Mouse (Mus musculus): ENCODE results near the gene Tmem259. TPM values are rescaled to one million over a fixed set of nuclear protein-coding genes. Genes with fewer than 3 reads are reported as not detected.

The Tmem259 gene
- polyA plus RNA-seq, 2 experiments = 5.9 to 59.7 TPM

GRCm38 (mm10) chr10:80027681-80028520 is 43.8 kb upstream of the Tmem259 start:
- Histone ChIP-seq H3K9ac (replicated peaks) (no peak overlapping the region), H3K4me3 (ENCODE audit: insufficient read depth in 1 of 2, low read depth in 2 of 2, low read length in 2 of 2) (no peak overlapping the region), H3K36me3 (replicated peaks; ENCODE audit: control insufficient read depth, insufficient read depth, low read depth) (no peaks in the 10 kb centered on the region; the same call in none of the 2 replicates), H3K4me1 (replicated peaks; ENCODE audit: control insufficient read depth in 2 of 2, insufficient read depth in 2 of 2, low read length in 1 of 2) (peaks cover 7 to 12% of the 10 kb centered on the region in 2 experiments), H3K4me2 (ENCODE audit: low read depth) (no peak overlapping the region), H3K27ac (no peak overlapping the region), H3K27me3 (ENCODE audit: control insufficient read depth, insufficient read depth, low read length) (no peaks in the 10 kb centered on the region), H3K9me3 (ENCODE audit: control insufficient read depth, low read length) (no peaks in the 10 kb centered on the region)
- ATAC-seq (ENCODE audit: insufficient read depth) (peak; percentile 27; the same call in 1 of the 2 replicates), DNase-seq (ENCODE audit: low read depth in 3 of 3, low spot score in 3 of 3) (no peak)
- TF ChIP-seq EP300 (IDR thresholded peaks at IDR 0.05; ENCODE audit: low read depth) = no peak
- TF ChIP-seq CTCF (IDR thresholded peaks at IDR 0.05; ENCODE audit: low read depth) = no peak
- 59% methylated on average over 20 of the region's 20 CpGs for WGBS (ENCODE audit: insufficient replicate concordance)

- no peaks in the 10 kb centered on the region; the same call in none of the 2 replicates for H3K36me3 ChIP-seq (replicated peaks; ENCODE audit: control insufficient read depth, insufficient read depth, low read depth)
- 0 out of 2 replicates have a peak, but pooled peaks have one; percentile 10 for ATAC-seq (ENCODE audit: insufficient read depth)
- no peak for TF ChIP-seq CTCF (IDR thresholded peaks at IDR 0.05; ENCODE audit: low read depth)
- TF ChIP-seq EP300 (IDR thresholded peaks at IDR 0.05; ENCODE audit: low read depth) = no peak
- WGBS (ENCODE audit: insufficient replicate concordance) = 51% methylated on average over 12 of the region's 12 CpGs
- no peak for DNase-seq (ENCODE audit: low read depth in 3 of 3, low spot score in 3 of 3)
- H3K4me3 ChIP-seq (ENCODE audit: insufficient read depth in 1 of 2, low read depth in 2 of 2, low read length in 2 of 2) = no peak overlapping the region
- no peak overlapping the region for H3K4me2 ChIP-seq (ENCODE audit: low read depth)
- H3K9ac ChIP-seq (replicated peaks) = no peak overlapping the region
- H3K27me3 ChIP-seq (ENCODE audit: control insufficient read depth, insufficient read depth, low read length) = no peaks in the 10 kb centered on the region
- H3K9me3 ChIP-seq (ENCODE audit: control insufficient read depth, low read length) = no peaks in the 10 kb centered on the region
- peaks cover 5 to 7% of the 10 kb centered on the region in 2 experiments for H3K4me1 ChIP-seq (replicated peaks; ENCODE audit: control insufficient read depth in 2 of 2, insufficient read depth in 2 of 2, low read length in 1 of 2)
- H3K27ac ChIP-seq = no peak overlapping the region
Measured at GRCm38 (mm10) chr10:80025889-80026288, 41.8 kb upstream of the Tmem259 start.

- 68% methylated on average over 10 of the region's 10 CpGs for WGBS (ENCODE audit: insufficient replicate concordance)
- Histone ChIP-seq H3K27ac (no peak overlapping the region), H3K4me2 (ENCODE audit: low read depth) (no peak overlapping the region), H3K9ac (replicated peaks) (no peak overlapping the region), H3K4me1 (replicated peaks; ENCODE audit: control insufficient read depth in 2 of 2, insufficient read depth in 2 of 2, low read length in 1 of 2) (peaks cover 5 to 7% of the 10 kb centered on the region in 2 experiments), H3K27me3 (ENCODE audit: control insufficient read depth, insufficient read depth, low read length) (no peaks in the 10 kb centered on the region), H3K4me3 (ENCODE audit: insufficient read depth in 1 of 2, low read depth in 2 of 2, low read length in 2 of 2) (no peak overlapping the region), H3K9me3 (ENCODE audit: control insufficient read depth, low read length) (no peaks in the 10 kb centered on the region), H3K36me3 (replicated peaks; ENCODE audit: control insufficient read depth, insufficient read depth, low read depth) (no peaks in the 10 kb centered on the region; the same call in none of the 2 replicates)
- no peak for DNase-seq (ENCODE audit: low read depth in 3 of 3, low spot score in 3 of 3)
- ATAC-seq (ENCODE audit: insufficient read depth) = no peak
- TF ChIP-seq EP300 (IDR thresholded peaks at IDR 0.05; ENCODE audit: low read depth) (no peak), CTCF (IDR thresholded peaks at IDR 0.05; ENCODE audit: low read depth) (no peak)
Measured at GRCm38 (mm10) chr10:80025463-80025862, 41.3 kb upstream of the Tmem259 start.

GRCm38 (mm10) chr10:80025044-80025347 is 40.9 kb upstream of the Tmem259 start:
- ATAC-seq (ENCODE audit: insufficient read depth) (no peak), DNase-seq (ENCODE audit: low read depth in 3 of 3, low spot score in 3 of 3) (no peak)
- Histone ChIP-seq H3K4me1 (replicated peaks; ENCODE audit: control insufficient read depth in 2 of 2, insufficient read depth in 2 of 2, low read length in 1 of 2) (peaks cover 5 to 7% of the 10 kb centered on the region in 2 experiments), H3K4me3 (ENCODE audit: insufficient read depth in 1 of 2, low read depth in 2 of 2, low read length in 2 of 2) (no peak overlapping the region), H3K4me2 (ENCODE audit: low read depth) (no peak overlapping the region), H3K9me3 (ENCODE audit: control insufficient read depth, low read length) (no peaks in the 10 kb centered on the region), H3K27me3 (ENCODE audit: control insufficient read depth, insufficient read depth, low read length) (no peaks in the 10 kb centered on the region), H3K27ac (no peak overlapping the region), H3K36me3 (replicated peaks; ENCODE audit: control insufficient read depth, insufficient read depth, low read depth) (no peaks in the 10 kb centered on the region; the same call in none of the 2 replicates), H3K9ac (replicated peaks) (no peak overlapping the region)
- WGBS (ENCODE audit: insufficient replicate concordance) = 38% methylated on average over 4 of the region's 4 CpGs
- TF ChIP-seq EP300 (IDR thresholded peaks at IDR 0.05; ENCODE audit: low read depth) (no peak), CTCF (IDR thresholded peaks at IDR 0.05; ENCODE audit: low read depth) (no peak)

GRCm38 (mm10) chr10:80024229-80025043 is 40.3 kb upstream of the Tmem259 start:
- Histone ChIP-seq H3K4me1 (replicated peaks; ENCODE audit: control insufficient read depth in 2 of 2, insufficient read depth in 2 of 2, low read length in 1 of 2) (peaks cover 8 to 9% of the 10 kb centered on the region in 2 experiments), H3K4me2 (ENCODE audit: low read depth) (no peak overlapping the region), H3K9me3 (ENCODE audit: control insufficient read depth, low read length) (no peaks in the 10 kb centered on the region), H3K36me3 (replicated peaks; ENCODE audit: control insufficient read depth, insufficient read depth, low read depth) (no peaks in the 10 kb centered on the region; the same call in none of the 2 replicates), H3K4me3 (ENCODE audit: insufficient read depth in 1 of 2, low read depth in 2 of 2, low read length in 2 of 2) (no peak overlapping the region), H3K9ac (replicated peaks) (no peak overlapping the region), H3K27ac (no peak overlapping the region), H3K27me3 (ENCODE audit: control insufficient read depth, insufficient read depth, low read length) (no peaks in the 10 kb centered on the region)
- TF ChIP-seq EP300 (IDR thresholded peaks at IDR 0.05; ENCODE audit: low read depth) = no peak
- TF ChIP-seq CTCF (IDR thresholded peaks at IDR 0.05; ENCODE audit: low read depth) = no peak
- no peak for ATAC-seq (ENCODE audit: insufficient read depth)
- no peak for DNase-seq (ENCODE audit: low read depth in 3 of 3, low spot score in 3 of 3)
- 68% methylated on average over 15 of the region's 15 CpGs for WGBS (ENCODE audit: insufficient replicate concordance)
